Mouse (Mus musculus) cerebellum, postnatal 10 days (tissue): ENCODE data around the gene Dydc2.
"Not testable (repeated sequence)": the region's sequence is repeated elsewhere in the genome, so short reads cannot be mapped to it uniquely, and the experiment has no call there.

Experiments
- DNase-seq, 2 experiments: peaks; one replicate each; pipeline ENCODE4 v3.0.0; 2021; ENCODE audit warnings: mixed read lengths in 2 of 2

The Dydc2 gene

GRCm38 (mm10) chr14:41069108-41069507 lies at the start of gene Dydc2:
TSS of gene Dydc2 (minus strand) at chr14:41069208.
- DNase-seq: no peak

GRCm38 (mm10) chr14:41116271-41116670 lies 47.3 kb upstream of the Dydc2 start:
- DNase-seq: peak; percentile 77 to 81

GRCm38 (mm10) chr14:41112944-41113343 lies 43.9 kb upstream of the Dydc2 start:
- DNase-seq: no peak

- DNase-seq: no peak
Measured at GRCm38 (mm10) chr14:41111031-41111668, 42.1 kb upstream of the Dydc2 start.

DNA sequence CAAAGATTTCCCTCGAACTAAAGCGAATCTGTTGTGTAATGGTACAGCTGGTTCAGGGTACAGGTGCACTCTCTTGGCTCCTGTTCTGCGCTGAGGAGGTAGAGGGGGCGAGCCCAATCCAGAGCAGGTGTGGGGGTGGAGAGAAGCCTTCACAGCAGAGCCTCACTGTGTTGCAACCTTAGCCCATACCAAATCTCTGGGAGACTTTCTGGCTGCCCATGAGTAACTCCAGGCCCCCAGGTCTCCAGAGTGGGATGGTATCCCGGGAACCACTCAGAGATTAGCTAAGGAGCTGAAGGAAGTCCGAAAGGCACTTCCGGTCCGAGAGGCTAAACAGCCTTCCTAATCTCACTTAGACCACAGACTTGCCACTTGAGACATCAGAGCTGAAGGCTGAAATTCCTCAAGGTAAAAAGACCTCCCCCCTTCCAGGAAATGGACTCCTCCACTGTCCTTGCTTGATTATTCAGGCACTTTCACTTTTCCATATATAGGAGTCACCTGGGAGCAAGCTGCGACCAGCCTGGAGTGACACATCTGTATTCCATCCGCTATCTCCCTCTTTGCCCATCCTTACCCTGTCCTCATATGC lies 35.9 kb upstream of the Dydc2 start, which contains the start of gene Mat1a:
Mat1a (plus strand) TSS at position 183 of the 592 bp plus-strand sequence.
- no peak for DNase-seq

GRCm38 (mm10) chr14:41102269-41102668 lies 33.3 kb upstream of the Dydc2 start:
- DNase-seq: no peak

DNA sequence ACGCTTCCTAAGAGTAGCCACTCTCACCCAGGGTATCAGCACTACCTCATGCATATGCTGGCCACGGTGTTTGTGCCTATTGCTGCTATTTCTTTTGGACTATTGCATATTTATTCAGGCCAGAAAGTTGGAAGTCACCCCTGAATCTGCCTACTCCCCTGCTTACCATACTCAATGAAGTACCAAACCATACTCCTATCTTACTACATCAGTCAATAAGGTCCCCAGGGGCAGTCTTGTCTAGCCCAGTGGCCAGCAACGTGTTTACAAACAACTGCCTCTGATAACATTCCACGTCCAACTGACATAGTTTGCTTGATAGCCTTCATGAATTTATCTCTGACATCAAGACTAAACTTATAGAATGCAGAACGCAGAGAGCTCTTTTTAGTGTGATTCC lies 32.2 kb upstream of the Dydc2 start:
- no peak for DNase-seq

DNA sequence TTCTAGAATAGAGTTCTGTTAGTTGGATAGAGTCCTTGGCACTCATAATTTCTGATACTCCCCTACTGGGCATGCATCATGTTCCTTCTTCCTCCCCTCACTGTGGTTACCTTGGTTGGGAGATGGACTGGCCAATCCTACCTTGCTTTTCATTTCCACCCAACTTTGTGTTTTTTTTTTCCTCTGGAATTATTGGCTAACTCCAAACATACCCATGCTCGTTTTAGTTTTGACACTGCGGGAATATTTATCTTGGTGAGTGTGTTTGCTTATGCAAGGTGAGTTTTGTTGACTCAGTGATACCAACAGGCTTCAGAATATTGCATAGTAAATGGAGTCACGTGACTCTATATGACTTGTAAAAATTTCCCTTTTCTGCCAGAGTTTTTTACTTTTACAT lies 31.7 kb upstream of the Dydc2 start:
- DNase-seq: no peak

DNA sequence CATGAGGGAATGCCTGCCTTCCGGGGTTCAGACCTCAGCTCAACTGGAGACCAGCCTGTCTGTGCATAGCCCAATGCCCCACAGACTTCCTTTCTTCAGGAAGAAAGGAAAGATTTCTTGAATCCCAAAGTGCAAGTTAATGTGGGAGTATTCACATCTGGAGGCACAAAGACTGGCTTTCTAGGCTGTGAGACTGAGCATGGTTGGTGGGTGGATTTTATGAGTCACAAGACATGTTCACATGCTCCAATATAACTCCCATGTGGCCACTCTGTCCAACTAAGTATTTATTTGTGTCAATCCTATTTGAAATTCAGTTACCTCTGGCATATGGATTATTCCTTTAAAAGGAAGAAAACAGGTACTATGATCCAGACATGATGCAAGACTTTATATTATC lies 29.7 kb upstream of the Dydc2 start:
- DNase-seq: no peak

GRCm38 (mm10) chr14:41096296-41096860 lies 27.4 kb upstream of the Dydc2 start:
- DNase-seq: no peak

GRCm38 (mm10) chr14:41094114-41094513 lies 25.1 kb upstream of the Dydc2 start:
- peak in 1 of 2 experiments; percentile 12 for DNase-seq

DNA sequence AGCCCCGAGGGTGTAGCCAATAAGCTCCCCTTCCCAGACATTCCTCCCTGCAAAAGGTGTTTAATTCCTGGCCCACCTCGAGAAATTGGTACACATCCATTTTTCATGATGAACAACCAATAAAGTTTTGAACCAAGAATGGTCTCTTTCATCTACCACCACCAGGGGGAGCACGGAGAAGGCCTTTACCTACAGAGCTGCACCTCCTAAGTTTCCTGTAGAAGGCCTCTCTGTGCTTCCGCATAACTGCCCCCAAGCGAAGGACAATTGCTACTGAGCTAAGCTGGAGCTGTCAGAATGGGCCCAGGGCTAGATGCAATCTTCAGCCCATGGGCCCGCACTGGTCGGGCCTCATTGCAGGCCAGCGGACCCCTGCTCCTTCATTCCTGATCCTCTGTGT lies 21.8 kb upstream of the Dydc2 start:
- peak; percentile 44 to 51 for DNase-seq

DNA sequence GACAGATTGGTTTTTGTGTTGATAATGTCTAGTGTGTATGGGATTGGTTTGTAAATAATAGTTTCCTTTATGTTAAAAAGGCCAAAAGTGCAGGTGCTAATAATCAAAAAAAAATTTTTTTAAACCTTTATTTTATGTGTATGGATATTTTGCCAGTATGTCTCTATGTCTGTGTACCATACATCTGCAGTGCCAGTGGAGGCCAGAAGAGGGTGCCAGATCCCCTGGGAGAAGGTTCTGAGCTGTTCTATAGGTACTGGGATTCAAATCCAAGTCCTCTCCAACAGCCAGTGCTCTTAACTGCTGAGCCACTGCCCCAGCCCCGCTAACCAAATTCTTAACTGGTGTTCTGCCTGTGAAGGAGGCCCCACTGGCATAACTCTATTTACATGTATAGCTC lies 18.5 kb upstream of the Dydc2 start:
- DNase-seq: peak; percentile 21 to 36

- DNase-seq: no peak
Measured at GRCm38 (mm10) chr14:41082408-41082807, 13.4 kb upstream of the Dydc2 start.

- DNase-seq: no peak
Measured at GRCm38 (mm10) chr14:41072944-41073275, 3.9 kb upstream of the Dydc2 start.

DNA sequence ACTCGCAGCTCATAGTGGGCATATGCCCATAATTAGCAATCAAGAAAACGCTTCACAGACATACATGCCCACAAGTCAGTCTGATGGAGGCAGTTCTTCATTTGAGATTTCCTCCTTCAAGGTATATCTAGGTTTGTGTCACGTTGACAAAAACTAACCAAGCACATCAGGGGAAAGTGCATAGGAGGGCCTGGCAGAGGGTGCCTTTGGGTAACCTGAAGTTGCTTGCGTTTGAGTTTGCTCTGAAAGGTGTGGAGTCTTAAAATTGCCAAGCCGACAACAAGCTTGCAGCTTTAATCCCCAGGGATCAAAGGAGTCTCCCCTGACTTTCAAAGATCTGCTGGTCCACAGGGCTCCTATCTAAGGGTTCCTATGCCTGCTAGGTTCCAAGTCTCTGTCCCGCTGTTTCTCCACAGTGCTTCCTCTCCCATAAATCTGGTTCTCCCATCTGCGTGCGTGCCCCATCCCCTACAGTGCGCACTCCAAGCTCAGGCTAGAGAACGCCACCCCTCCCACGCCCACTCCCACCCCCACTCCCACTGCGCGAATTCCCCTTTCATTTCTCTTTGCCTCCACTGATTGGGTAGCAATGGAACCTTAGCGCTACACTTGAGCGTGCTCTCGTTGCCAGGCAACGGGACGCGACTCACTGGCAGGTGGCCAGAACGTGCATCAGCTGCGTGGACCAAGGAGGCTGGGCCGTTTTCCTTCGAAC lies 3.4 kb upstream of the Dydc2 start, which contains the start of gene Dydc1:
Dydc1 (plus strand) TSS at position 683 of the 715 bp plus-strand sequence.
- peak; percentile 91 to 92 for DNase-seq

GRCm38 (mm10) chr14:41070343-41070742 lies 1.3 kb upstream of the Dydc2 start:
- no peak for DNase-seq

GRCm38 (mm10) chr14:41066416-41066815 lies 2.6 kb downstream of the Dydc2 start:
- DNase-seq: no peak

DNA sequence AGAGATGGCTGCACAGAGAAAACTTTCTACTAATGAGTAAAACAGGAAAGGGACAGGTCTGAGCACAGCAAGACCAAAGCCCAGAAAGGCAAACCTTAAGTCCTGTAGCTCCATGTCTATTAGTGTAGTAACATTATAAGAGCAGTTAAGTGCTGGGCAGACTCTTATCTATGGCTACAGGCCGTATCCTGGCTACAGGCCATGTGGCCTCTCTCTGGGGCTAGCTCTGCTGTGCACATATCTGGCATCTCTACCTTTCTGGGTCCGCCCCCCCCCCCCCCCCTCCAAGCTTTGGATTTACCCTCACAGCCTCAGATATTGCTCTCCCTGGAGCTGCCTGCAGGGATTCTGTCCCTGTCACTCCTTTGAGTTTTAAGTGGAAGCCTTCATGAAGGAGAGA lies 3.8 kb downstream of the Dydc2 start:
- no peak for DNase-seq

- DNase-seq: not testable (repeated sequence)
Measured at GRCm38 (mm10) chr14:41053190-41053589, 15.8 kb downstream of the Dydc2 start.

DNA sequence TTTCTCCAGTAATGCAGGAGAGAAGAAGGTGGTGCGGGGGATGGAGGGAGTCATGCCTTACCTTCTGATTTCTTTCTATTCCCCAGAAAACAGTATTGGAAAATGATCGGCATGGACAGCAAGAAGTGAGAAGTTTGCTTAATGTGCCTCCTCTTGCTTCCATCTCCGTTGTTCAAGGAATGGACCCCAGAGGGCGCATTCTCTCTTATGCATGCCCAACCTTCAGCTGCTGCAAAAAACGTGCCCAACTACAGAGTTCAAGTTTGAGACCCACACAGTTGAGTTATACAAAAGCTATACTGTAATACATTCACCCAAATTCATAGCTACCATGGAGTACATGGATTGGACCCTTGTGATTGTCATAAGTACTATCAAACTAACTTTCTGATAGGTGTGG lies 16.5 kb downstream of the Dydc2 start:
- peak; percentile 8 to 13 for DNase-seq

- DNase-seq: no peak
Measured at GRCm38 (mm10) chr14:41050471-41050870, 18.5 kb downstream of the Dydc2 start.

DNA sequence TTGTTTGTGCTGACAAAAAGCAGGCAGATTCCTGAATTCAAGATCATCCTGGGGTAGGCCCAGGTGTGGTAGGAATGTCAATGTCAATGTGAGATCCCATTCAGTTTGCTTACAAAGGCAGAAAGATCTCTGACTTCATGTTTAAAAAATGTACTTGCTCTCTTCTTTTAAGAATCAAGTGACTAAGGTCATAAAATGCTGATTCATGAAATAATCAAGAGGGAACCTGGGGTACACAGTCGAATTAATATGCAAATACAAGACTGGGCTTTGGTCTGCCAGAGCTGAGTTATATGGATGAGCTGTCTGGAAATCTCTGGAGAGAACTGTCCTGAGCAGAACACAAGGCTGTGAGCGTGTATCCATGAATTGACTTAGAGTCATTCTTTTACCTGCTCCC lies 21.6 kb downstream of the Dydc2 start:
- no peak for DNase-seq
